Mouse (Mus musculus): ENCODE measurements at regions not wholly inside any gene's neighbourhood (a gene's known extent, or its start where the extent isn't known, plus 50 kb on each side); places are given as distances from the start of the nearest gene placed in this dataset.

GRCm38 (mm10) chr4:21616116-21616515 is 69.6 kb downstream of the Prdm13 start:
- TF ChIP-seq CTCF (IDR thresholded peaks at IDR 0.05): no peak
- TF ChIP-seq EP300 (IDR thresholded peaks at IDR 0.05; ENCODE audit: insufficient read depth, low read depth, low read length): no peak
- TF ChIP-seq POLR2A (IDR thresholded peaks at IDR 0.05; ENCODE audit: insufficient read depth, low read depth, low read length): no peak
